Mouse (Mus musculus) CD4-positive, CD25-positive, alpha-beta regulatory T cell, adult 2 months (primary cell): ENCODE results near the gene Gm11639.

ENCODE experiments used
- DNase-seq: peaks from one replicate; pipeline ENCODE4 v3.0.0-alpha.2; 2012; ENCODE audit warnings: low read depth, low spot score

Gene Gm11639

GRCm38 (mm10) chr11:105152357-105152899 is 466.9 kb downstream of the Gm11639 start:
- DNase-seq, result no peak

- no peak for DNase-seq
These were observed 467.7 kb downstream of the Gm11639 start for GRCm38 (mm10) chr11:105153068-105153833.

GRCm38 (mm10) chr11:105155915-105156314 is 470.4 kb downstream of the Gm11639 start:
- DNase-seq, result no peak

- DNase-seq, result no peak
These were observed 471.3 kb downstream of the Gm11639 start for GRCm38 (mm10) chr11:105156748-105157267.

GRCm38 (mm10) chr11:105158047-105158446 is 472.5 kb downstream of the Gm11639 start:
- DNase-seq, result no peak

GRCm38 (mm10) chr11:105159673-105160360 is 474.3 kb downstream of the Gm11639 start:
- no peak for DNase-seq

GRCm38 (mm10) chr11:105161411-105161810 is 475.9 kb downstream of the Gm11639 start:
- DNase-seq, result no peak

GRCm38 (mm10) chr11:105164516-105165510 is 479.3 kb downstream of the Gm11639 start:
- no peak for DNase-seq

GRCm38 (mm10) chr11:105166780-105167179 is 481.3 kb downstream of the Gm11639 start:
- DNase-seq, result no peak
